Mouse (Mus musculus) A20 (cell line): ENCODE results near the gene Micu1.
"Not testable (repeated sequence)": the region's sequence is repeated elsewhere in the genome, so short reads cannot be mapped to it uniquely, and the experiment has no call there.

ENCODE experiments used
- DNase-seq: peaks from one replicate; pipeline ENCODE4 v3.0.0-alpha.2; 2011; ENCODE audit warnings: low read depth, low spot score

The Micu1 gene

DNA sequence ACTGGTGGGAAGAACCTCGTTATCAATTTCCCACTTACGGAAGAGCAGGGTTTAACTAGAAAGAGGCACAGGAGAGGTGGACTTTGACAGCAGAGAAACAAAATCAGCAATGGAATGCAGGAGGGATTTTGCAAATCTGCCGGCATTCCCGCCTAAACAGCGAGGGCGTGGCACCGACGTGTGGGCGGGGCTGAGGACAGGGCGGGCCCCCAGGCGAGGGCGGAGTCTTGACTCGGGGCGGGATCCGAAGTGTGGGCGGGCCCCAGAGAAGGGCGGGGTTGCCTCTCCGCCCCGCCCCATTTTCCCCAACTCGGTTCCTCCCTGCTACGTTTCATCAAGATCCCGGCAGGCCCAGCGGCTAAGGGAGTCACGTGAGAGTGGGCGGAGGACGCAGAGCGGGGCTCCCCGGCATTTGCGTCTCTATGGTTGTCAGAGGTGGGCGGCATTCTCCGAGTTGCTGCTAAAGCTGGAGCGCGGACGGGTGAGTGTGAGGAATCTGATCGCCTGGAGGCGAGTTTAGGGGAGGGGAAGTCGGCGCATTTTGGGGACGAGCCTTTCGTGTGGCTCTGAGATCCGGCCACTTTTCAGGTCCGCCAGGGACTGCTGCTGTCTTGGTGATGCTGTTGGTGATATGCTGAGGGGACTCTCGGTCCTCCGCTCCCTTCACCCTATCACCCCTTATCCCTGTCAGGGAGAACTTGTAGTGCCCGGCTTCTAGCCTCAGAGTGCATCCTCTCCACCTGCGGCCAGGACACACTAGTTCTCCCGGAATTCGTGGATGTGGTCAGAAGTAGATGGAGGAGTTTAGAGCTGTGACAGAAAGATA, at the start of gene Micu1:
Micu1 (plus strand) TSS at position 271 of the 826 bp plus-strand sequence.
- DNase-seq = peak; percentile 97

DNA sequence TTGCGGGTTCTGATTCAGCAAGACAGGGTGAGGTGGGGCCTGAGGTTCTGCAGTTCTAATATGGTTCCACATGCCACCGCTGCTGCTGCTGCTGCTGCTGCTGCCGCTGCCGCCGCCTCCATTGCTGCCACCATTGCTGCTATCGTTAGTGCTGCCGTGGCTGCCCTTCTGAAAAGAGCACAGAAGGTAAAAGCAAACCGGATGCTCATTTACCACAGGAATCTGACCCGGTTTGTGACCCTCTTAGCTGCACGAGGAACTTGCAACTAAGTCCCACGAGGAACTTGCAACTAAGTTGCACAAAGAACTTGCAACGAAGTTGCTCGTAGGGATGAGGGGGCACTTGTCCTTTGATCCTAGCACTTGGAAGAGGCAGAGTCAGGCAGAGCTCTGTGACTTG, 45.5 kb upstream of the Micu1 start:
- no peak for DNase-seq

DNA sequence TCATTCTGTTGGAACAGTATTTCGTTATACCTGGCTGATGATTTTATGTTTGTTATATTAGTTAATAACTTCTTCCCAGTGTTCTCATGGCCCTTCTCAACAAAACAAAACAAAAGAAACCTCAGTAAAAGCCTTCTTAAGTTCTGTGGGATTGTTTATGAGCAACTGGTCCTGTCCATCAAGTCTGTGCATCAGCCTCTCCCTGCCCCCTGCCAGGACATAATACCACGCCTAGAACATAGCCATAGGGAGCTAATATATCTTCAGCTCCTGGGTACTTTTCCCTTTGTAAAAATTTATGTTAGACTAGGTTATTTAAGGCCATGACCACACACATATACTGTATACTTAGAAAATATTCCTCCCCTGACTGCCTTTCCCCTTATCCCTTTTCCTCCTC, 37.5 kb upstream of the Micu1 start:
- no peak for DNase-seq

DNA sequence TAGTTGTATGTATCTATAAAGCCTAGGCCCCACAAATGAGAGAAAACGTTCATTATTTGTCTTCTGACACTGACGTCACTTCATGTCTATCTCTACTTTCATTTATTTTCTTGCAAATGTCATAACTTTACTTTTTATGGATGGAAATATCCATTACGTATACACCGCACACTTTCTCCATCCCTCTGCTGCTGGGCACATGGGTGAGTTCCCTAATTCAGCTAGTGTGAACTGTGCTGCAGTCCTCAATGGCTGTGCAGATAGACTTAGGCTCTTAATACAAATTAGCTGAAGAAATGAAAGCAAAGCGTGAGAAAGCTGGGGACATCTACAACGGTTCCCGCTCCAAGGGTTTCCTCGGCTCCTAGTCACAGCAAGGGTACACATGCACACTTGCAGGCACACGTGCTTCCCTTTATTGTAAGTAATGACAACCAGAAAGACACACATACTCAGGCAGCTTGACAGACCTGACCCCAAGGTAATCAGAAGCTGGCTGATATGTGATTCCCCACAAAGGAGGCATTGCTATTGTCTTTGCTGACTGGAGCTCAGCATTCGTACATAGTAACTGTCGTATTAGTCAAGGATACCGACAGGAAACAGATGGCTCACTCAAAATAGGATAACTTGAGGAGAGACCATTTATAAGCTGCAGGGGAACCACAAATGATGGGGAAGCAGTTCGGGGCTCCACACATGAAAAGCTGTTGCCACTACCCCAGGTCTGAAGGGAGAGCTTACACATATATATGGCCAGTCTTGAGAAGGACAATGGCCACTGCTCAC, 36.6 kb upstream of the Micu1 start:
- no peak for DNase-seq

DNA sequence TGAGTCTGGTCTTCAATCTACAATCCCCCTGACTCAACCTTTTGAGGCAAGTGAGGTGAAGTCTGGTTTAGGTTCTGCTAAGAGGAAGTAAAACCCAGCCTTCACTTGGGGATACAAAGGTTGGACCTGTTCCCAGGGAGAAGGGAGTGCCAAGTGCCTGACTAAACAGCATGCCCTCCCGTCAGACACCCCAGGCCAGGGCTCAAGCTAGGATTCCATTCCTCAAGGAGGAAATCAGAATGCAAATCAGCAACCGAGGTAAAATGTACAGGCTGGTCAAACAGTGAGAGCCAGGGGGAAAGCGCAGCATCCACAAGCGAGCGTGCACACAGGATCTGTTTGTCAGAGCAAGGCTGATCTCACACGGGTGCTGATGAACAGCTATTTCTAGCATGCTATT, 34.9 kb upstream of the Micu1 start:
- no peak for DNase-seq

DNA sequence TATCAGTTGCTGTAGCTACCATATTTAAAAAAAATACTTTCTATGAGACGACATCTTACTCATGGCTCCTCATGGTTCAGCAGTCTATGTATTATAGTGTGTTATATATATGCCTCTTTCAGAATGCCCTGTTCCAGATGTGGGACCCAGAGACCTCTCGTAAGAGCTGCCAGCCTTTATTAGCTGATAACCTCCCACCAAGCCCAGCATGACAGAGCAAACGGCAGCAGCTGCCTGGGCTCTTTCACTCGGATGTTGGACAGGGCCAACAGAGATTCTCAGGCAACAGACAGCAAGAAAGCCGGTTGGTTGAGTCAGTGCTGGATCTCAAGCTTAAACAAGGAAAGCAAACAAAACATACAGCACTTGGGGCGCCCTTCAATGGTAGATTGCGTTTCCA, 33.8 kb upstream of the Micu1 start:
- DNase-seq = no peak

DNA sequence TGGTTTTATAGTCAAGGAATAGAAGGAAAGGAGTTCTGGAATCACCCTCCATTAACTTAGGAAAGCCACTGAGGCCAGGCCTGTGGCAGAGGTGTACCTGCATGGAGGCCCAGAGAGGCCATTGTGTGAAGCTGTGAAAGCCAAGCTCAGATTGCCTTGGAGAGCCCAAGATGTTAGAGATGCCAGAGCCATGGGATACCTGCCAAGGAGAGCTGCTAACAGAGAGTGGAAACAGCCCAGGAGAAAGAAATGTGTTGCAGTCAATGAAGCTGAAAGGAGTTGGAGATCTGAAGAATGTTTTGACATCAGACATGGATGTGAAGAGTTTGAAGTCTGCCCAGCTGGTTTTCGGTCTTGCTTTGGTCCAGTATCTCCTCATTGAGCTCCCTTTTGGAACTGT, 24.4 kb upstream of the Micu1 start:
- DNase-seq = no peak

DNA sequence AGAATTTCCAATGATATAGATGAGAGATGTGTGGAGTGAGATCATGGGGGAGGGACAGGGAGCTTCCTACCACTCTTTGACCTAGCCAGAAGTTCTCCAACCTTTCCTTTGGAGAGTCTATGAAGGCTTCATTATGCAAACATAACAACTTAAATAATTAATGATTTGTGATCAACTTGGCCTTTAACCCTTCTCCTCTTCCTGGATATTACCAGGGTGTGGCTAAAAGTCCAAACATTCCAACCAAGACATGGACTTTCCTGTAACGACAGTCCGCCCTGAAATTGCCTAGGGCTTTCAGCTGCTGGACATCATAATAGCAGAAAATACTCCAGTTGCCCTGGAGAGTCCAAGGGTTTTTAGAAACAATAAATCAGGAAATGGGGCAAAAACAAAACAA, 23.1 kb upstream of the Micu1 start:
- no peak for DNase-seq

DNA sequence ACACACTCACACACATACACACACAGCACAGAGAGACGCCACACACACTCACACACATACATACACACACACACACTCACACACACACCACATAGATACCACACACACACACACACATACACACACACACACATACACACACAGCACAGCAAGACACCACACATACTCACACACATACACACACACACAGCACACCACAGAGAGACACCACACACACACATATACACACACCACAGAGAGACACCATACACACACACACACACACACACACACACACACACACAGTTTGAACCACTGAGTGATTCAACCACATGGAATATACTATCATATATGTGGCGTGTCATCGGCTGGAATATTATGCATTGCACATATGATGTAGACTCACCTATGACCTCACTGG, 16.7 kb upstream of the Micu1 start:
- not testable (repeated sequence) for DNase-seq

DNA sequence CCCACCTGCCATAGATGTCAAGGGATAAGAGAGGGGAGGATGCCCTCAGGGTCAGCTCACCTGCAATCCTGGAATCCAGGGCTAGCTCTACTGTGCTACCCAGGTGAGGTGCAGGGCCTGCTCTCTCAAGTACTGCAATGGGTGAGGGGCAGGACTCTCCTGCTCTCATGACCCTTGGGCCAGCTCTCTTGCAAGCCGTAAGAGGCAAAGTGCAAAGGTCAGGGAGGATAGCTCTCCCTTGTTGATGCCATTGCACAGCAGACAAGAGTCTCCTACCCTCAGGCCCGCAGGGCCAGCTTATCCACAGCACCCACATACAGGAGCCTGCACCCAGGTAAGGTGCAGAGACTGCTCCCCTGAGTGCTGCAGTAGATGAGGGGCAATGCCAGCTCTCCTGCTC, 15.2 kb upstream of the Micu1 start:
- DNase-seq = no peak

DNA sequence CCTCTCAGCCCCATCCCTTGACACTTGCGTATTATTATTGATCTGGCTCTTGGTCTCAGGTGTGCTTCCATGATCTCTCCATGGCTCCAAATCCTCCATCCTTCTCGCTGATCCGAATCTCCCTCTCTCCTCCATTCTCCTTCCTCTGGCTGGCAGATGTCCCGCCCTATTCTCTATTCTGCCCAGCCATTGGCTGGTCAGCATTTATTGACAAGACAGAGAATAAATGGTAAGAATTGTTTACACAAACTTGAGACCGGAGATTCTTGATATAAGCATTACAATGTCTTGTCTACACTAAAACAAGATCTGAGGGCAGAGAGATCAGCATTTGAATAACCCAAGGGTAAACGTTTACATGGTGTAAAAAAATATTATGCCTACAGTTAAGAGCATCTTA, 12.4 kb upstream of the Micu1 start:
- no peak for DNase-seq

DNA sequence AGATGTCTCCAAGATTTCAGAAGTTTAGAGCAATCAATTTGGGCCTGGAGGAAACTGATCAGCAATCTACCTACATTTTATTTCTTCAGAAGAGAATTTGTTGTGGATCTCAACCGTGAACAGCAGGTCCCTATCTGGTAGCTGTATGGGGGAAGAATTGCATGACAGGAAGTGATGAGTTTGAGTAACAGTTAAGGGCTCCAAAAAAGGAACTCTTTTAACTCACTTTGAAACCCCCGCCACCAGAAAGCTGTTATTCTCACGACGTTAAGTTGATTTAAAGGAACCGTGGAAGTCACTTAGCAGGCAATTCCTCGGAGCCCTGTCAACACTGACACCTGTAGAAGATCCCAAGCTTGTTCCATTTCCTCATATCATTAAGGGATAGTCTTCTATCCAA, 9.8 kb upstream of the Micu1 start:
- DNase-seq = peak; percentile 47

DNA sequence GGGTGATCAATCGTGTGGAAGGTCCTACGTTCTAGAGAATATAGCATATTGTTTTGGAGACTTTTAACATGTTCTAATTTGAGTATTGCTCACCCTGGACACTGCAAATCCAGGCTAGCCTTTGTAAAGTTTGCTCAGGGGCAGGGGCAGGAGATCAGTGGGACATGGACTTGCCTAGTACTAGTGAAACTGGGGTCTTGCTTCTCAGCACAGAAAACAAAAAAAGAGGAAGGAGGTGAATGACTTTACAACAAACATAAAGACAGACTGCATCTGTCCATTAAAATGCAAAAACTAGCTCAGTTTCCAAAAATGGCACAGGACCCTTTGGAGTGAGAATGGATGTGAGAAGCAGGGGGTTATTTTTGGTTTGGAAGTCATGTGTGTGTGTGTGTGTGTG, 8.2 kb upstream of the Micu1 start:
- DNase-seq = peak; percentile 63

DNA sequence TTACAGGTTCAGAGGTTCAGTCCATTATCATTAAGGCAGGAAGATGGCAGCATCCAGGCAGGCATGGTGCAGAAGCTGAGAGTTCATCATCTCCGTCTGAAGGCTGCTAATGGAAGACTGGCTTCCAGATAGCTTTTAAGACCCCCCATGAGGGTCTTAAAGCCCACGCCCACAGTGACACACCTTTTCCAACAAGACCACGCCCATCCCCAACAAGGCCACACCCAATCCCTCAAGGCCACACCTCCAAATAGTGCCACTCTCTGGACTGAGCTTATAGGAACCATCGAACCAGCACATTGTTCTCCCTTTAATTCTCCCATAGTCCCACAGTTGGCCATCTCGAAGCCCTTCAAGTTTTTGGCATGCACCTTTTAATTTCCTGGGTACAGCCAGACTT, 2.8 kb upstream of the Micu1 start:
- DNase-seq = no peak

DNA sequence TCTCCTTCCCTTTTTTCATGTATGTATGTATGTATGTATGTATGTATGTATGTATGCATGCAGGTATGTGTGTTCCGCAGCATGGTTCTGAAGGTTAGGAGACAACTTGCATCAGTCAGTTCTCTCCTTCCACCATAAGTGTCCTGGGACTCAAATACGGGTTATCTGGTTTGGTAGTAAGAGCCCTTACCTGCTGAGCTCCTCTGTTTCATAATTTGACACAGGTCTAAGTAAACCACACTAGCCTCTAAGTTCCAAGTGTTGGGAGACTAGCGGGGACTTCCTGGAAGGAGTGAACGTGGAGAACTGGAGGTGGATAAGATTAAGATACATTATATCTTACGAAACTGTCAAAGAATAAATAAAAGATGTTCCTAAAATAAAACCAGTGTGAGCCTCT, 472 bp upstream of the Micu1 start:
- DNase-seq = no peak

DNA sequence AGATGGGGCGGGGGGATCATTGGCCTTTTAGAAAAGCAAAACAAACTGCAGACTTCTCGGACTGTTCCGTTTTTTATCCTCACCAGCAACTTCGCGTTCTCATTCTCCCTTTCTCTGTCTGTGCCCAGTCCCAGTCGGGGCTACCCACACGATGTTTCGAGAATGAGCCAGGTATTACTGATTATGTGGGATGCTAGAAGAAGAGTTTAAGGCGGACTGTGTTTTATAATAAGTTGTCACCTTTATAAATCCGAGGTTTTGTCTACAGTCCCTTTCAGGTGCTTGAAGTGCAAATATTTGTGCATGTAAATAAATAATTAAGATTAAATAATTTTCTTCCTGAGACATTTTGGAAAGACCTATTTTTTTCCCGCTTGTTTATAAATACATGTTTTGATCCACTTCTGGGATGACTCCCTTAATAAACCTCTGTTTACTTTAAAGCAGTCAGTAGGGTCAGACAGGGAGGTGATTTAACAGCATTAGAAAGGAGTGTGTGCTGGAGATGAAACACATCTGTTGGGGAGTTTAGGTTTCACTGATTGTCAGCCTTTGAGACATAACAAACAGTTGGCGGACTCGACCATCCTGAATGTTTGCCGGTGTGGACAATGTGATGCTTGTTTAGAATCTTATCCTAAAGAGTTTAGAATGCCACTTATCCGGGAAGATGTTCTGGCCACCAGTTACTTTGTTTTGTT, 933 bp downstream of the Micu1 start:
- DNase-seq = peak; percentile 24

DNA sequence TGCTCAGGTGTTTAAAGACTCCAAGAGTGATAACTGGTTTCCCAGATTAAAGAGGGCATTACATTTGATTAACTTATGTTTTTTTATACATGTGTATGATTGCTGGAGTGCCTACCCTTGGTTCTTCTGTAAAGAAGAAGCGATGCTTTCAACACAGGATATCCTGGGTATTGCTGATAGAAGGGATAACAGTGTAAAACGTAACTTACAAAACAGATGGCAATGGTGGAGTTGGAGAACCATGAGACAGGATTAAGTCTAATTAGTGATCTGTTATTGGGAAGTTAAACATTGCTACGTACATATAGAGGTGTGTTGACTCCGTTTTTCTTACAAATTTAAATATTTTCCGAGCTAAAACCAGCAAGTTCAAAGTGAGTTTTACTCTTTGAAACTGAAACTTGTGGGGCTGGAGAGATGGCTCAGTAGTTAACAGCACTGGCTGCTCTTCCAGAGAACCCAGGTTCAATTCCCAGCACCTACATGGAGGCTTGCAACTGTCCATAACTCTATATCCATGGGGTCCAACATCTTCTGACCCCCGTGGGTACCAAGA, 4.8 kb downstream of the Micu1 start:
- no peak for DNase-seq

DNA sequence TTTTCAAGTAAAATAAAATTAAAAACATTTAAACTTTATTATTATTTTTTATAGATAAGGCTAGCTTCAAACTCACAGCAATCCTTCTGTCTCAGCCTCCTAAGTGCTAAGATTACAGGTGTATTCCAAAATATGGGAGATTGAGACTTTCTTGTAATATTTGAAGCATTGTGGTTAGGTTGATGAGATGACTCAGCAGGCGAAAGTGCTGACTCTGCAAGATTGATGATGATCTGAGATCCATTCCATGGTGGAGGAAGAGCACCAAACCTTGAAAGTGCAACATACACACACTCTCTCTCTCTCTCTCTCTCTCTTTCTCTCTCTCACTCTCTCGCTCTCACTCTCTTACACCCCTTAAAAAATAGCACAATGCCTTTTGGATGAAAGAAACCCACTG, 5.3 kb downstream of the Micu1 start:
- no peak for DNase-seq

DNA sequence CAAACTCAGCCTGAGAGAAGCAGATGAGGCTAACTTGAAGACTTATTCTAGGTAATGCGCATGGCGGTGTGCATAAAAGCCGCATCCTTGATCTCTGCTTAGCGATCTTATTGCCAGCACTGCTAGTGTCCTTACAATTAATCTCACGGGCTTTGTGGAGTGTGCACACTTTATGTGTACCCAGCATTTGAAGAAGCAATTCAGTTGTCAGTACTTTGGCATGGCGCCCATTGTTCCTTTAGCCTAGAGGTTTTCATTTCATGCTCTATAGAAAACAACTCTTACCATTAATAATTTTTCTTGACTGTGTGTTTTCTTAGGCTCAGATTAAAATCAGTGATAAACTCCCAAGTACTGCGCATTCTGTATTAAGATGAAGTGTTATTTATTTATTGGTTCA, 7.0 kb downstream of the Micu1 start:
- no peak for DNase-seq

DNA sequence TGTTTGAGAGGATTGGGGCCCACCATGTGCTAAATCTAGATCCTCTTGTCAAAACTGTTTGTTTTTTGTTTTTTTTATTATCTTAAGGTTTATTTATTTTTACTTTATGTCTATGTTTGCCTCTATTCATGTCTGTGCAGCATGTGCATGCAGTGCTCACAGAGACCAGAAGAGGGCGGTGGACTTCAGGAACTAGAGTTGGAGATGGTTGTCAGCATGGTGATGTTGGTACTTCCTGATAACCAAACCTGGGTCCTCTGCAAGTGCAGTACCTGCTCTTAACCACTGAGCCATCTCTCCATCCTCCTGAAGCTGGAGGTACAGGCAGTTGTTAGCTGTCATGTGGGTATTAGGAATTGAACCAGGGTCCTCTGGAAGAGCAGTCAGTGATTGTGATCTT, 8.0 kb downstream of the Micu1 start:
- peak; percentile 65 for DNase-seq

DNA sequence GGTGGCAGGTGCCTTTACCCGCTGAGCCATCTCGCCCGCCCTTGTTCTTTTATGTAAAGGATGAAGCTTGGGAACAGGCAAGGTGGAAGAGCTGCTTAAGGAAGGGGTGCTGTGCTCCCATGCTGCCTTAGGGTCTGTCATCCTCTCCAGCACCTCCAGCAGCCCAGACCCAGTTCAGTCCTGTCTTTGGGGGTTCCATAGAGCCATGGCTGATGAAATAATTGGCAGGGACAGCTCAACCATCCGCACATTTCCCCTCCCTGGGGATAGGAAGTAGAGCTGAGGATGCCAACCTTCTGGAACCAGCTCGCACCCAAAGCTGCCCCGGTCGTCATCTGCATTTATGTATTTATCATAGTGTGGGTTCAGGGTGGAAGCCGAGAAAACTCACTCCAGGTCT, 9.8 kb downstream of the Micu1 start:
- DNase-seq = no peak

DNA sequence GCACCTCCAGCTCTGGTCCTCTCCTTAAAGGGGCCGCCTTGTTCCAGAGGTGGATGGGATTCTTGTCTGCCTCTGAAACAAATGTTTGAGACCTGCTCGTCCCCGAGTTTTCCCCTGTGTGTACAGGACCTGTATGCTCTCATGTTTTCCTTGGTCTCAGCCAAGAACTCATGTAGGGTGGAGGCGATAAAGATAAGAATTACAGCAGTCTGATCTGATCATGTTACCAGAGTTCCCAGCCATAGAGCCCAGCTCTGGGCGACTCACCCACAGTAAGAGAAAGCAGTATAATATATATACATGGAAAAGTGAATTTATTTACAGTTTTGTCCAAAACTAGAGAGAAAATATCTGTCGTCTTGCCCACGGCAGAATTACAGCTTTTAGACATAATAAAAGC, 17.7 kb downstream of the Micu1 start:
- no peak for DNase-seq
